Mouse (Mus musculus) kidney, postnatal 10 days (tissue): ENCODE measurements at regions not wholly inside any gene's neighbourhood (a gene's known extent, or its start where the extent isn't known, plus 50 kb on each side); places are given as distances from the start of the nearest gene placed in this dataset.
"Not testable (repeated sequence)": the region's sequence is repeated elsewhere in the genome, so short reads cannot be mapped to it uniquely, and the experiment has no call there.

ENCODE experiments used
- DNase-seq: peaks from one replicate; pipeline ENCODE4 v3.0.0; 2021; ENCODE audit warnings: mixed read lengths

DNA sequence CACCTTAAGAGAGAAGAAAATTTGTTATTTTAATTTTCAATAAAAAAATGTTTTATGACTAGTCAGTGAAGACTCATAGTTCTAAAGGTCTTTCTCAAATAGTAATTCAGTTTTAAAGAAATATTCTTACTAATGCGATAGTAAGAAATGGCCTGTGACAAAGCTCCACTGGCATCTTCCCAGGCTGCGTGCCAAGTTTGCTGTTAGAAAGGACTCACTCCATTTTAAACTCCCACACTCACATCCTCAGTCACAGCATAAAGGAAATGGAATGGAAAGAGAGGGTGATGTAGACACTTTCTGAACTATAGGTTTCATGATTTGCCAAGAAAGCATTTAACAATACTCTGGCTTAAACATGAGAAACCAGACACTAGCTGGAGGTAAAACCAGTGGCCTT is 436.6 kb downstream of the Mei4 start:
- peak; percentile 7 for DNase-seq

DNA sequence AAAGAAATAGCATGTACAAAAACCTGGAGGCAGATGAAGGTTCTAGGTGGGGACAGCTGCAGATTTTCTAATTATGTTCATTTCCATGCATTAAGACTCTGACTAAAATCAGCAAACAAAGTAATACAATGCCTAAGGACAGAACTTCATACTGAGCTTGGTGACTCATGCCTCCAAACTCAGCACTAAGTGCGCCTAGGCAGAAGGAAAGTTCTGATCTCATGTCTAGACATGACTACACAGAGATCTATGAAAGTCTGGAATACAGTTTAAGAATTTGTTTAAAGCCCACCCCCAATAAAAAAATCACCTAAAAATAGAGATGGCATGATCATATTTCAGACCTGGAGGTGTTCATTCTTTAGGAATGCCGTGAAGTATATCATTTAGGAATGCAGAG is 442.8 kb downstream of the Mei4 start:
- no peak for DNase-seq

DNA sequence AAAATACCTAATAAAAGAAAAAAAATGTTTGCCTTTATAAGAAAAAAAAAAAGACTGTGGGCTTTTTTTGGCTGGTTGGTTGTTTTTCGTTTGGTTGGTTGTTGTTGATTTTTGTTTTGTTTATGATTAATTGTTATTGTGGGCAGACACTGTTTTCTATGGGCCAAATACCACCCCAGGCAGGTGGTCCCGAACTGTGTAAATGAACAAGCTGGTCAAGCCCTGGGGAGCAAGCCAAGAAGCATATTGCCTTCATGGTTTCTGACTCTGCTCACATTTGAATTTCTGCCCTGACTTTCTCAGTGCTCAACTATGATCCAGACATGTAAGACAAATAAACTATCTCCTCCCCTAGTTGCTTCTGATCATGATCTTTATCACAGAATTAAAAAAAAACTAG is 449.0 kb downstream of the Mei4 start:
- DNase-seq, result no peak

DNA sequence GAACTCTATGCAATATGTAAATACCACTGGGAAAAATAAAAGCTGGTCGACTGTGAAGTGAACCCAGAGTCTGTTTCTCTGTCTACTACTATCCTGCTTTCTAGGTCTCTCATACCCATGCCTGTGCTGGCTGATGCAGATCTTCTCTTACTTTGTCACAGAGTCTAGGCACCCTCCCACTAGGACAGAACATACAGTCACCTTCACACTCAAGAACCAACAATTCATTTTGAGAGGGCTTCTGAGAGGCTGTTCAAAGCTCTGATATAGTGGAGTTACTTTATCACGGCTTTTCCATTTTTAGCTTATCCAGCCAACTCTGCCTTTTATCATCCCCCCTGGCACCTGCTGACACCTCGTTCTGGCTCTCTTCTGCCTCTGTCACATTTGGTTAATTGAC is 477.0 kb downstream of the Mei4 start:
- no peak for DNase-seq

DNA sequence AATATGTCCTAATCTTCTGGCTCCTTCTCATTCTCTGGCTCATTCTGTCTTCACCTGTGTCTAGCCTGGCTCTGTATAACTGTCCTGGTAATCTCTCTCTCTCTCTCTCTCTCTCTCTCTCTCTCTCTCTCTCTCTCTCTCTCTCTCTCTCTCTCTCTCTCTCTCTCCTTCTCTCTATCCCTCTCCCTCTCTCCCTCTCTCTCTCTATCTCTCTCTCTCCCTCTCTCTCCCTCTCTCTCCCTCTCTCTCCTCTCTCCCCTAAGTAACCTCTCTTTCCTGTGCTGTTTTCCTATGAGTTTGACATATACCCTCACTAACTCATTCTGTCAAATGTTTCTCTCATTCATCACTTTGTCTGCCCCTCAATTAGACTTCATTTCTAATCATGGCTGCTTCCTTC is 478.6 kb upstream of the Irak1bp1 start:
- DNase-seq, result not testable (repeated sequence)

DNA sequence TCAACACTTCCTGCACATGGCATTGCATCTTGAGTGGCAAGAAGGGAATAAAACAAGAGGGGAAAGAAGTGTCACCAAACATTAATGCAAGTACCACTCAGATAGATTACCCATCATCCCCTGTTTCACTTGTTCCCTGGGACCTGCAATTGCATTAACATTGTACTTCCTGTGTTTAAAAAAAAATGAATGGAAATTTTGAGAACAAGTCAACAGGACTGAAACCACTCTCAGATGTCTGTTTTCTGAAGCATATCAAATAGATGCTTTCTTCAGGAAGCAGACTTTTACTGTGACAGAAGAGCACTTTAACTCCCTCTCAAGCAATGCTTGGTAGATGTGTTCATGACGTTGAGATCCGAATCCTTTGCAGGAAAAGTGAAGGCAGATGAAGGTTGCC is 469.8 kb upstream of the Irak1bp1 start:
- no peak for DNase-seq

DNA sequence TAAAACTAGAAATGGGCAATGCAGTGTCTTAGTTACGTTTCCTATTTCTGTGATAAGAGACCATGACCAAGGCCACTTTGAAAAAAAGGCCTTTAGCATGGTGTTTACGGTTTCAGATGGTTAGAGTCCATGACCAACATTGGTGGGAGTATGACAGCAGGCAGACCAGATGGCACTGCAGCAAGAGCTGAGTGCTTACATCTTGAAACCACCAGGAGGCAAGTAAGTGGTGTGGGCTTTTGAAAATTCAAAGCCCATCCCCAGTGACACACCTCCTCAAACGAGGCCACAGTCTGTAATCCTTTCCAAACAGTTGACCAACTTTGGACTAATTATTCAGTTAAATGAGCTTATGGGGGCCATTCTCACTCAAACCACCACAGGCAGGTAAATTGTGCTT is 427.0 kb upstream of the Irak1bp1 start:
- no peak for DNase-seq

DNA sequence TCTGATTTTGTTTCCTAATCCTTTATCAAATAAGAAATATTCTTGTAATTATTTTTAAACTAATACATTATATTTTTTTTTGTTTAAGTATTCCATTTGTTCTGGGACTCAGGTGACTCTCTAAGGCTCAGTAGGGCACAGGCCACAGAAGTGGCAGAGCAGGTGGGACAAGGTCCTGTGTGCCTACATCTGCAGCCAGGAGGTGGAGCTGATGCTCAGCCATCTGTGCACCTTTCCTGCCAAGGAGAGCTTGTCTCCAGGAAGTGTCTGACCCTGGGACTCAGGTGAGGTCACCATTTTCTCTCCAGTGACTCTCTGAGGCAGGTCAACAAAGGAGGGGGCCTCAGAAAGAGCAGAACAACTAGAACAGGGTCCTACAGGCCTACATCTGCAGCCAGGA is 425.3 kb upstream of the Irak1bp1 start:
- peak; percentile 11 for DNase-seq

DNA sequence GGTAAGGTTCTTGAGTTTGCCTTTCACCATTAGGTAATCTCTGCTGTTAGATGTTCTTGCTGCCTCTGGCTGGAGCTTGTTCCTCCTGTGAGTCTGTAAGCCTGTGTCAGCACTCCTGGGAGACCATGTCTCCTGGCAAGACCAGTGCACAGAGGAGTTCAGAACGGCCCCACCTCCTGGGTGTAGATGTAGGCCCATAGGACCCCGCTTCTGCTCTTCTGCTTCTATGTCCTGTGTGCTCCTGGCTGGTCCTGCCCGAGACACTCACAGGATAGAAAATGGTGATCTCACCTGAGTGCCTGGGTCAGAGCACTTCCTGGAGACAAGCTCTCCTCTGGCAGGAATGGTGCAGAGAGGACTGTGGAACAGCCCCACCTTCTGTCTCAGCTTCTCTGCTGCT is 422.2 kb upstream of the Irak1bp1 start:
- no peak for DNase-seq

DNA sequence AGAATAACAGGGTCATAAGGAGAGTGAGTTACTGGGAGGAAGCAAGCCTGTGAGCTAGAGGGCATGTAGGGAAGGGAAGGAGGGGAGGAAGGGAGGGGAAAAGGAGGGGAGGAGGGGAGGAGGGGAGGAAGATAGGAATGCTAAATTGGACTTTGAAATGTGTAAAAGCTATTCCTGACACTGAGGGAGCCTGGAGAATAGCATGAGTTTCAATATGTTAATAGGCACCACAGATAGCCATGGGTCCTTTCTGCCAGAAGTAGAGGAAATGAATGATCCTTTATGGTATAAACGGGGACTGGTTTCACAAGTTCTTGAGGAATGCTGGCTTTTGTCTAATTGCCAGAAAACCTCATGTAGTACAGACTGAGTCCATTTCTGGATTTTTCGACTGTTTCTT is 420.4 kb upstream of the Irak1bp1 start:
- no peak for DNase-seq
